Mouse (Mus musculus): ENCODE results near the gene Acox1. TPM values are rescaled to one million over a fixed set of nuclear protein-coding genes. Genes with fewer than 3 reads are reported as not detected.

Gene Acox1
- polyA plus RNA-seq (2016; fragmentation: Nextera tagmentation; extraction: Ambion mirVana), result 19.8 and 19.9 TPM in 2 replicates

- peak; percentile 98 for DNase-seq (ENCODE audit: extremely low spot score, low spot score)
- Histone ChIP-seq H3K9me3 (no peaks in the 10 kb centered on the region), H3K4me1 (peaks cover 15% of the 10 kb centered on the region), H3K27me3 (ENCODE audit: poor library complexity, severe bottlenecking) (no peaks in the 10 kb centered on the region), H3K36me3 (replicated peaks) (peaks cover 10% of the 10 kb centered on the region), H3K27ac (peak within 1 kb of the TSS; percentile 97), H3K4me3 (peak within 1 kb of the TSS; percentile 76)
- WGBS, result under 1% methylated on average over 62 of the region's 62 CpGs
Measured at GRCm38 (mm10) chr11:116198639-116199531, at the start of gene Acox1, which contains the start of gene Ten1. Gene Acox1, minus strand, starts transcription at chr11:116199045. Gene Ten1, plus strand, starts transcription at chr11:116198855.

GRCm38 (mm10) chr11:116247502-116248222, 48.8 kb upstream of the Acox1 start:
- 89% methylated on average over 14 of the region's 14 CpGs for WGBS
- H3K36me3 ChIP-seq (replicated peaks), result peaks cover 100% of the 10 kb centered on the region

GRCm38 (mm10) chr11:116245616-116246015, 46.8 kb upstream of the Acox1 start:
- Histone ChIP-seq H3K4me3 (no peak overlapping the region), H3K4me1 (peaks cover 27% of the 10 kb centered on the region), H3K9me3 (no peaks in the 10 kb centered on the region), H3K36me3 (replicated peaks) (peaks cover 86% of the 10 kb centered on the region), H3K27me3 (ENCODE audit: poor library complexity, severe bottlenecking) (no peaks in the 10 kb centered on the region), H3K27ac (no peak overlapping the region)
- 79% methylated on average over 6 of the region's 6 CpGs for WGBS
- no peak for DNase-seq (ENCODE audit: extremely low spot score, low spot score)

More at GRCm38 (mm10) chr11:116247502-116248222, 48.8 kb upstream of the Acox1 start:
- H3K4me1 ChIP-seq, result peaks cover 10% of the 10 kb centered on the region
- H3K4me3 ChIP-seq, result no peak overlapping the region
- DNase-seq (ENCODE audit: extremely low spot score, low spot score), result no peak
- no peak overlapping the region for H3K27ac ChIP-seq
- no peaks in the 10 kb centered on the region for H3K27me3 ChIP-seq (ENCODE audit: poor library complexity, severe bottlenecking)
- no peaks in the 10 kb centered on the region for H3K9me3 ChIP-seq

- H3K36me3 ChIP-seq (replicated peaks), result peaks cover 75% of the 10 kb centered on the region
- no peak for DNase-seq (ENCODE audit: extremely low spot score, low spot score)
- H3K9me3 ChIP-seq, result no peaks in the 10 kb centered on the region
- WGBS, result 91% methylated on average over 8 of the region's 8 CpGs
- peaks cover 32% of the 10 kb centered on the region for H3K4me1 ChIP-seq
- no peak overlapping the region for H3K27ac ChIP-seq
- H3K4me3 ChIP-seq, result no peak overlapping the region
- H3K27me3 ChIP-seq (ENCODE audit: poor library complexity, severe bottlenecking), result peaks cover 2% of the 10 kb centered on the region; the same call in 1 of the 2 replicates
Measured at GRCm38 (mm10) chr11:116244580-116244979, 45.7 kb upstream of the Acox1 start.

- DNase-seq (ENCODE audit: extremely low spot score, low spot score), result peak; percentile 38
- H3K27ac ChIP-seq, result peak overlapping the region; percentile 80
- peaks cover 47% of the 10 kb centered on the region for H3K36me3 ChIP-seq (replicated peaks)
- peaks cover 29% of the 10 kb centered on the region for H3K27me3 ChIP-seq (ENCODE audit: poor library complexity, severe bottlenecking)
- H3K9me3 ChIP-seq, result no peaks in the 10 kb centered on the region
- no peak overlapping the region for H3K4me3 ChIP-seq
- WGBS, result 58% methylated on average over 12 of the region's 12 CpGs
- peaks cover 40% of the 10 kb centered on the region for H3K4me1 ChIP-seq
Measured at GRCm38 (mm10) chr11:116241744-116242235, 42.9 kb upstream of the Acox1 start.

GRCm38 (mm10) chr11:116239797-116240196, 41.0 kb upstream of the Acox1 start:
- peaks cover 47% of the 10 kb centered on the region for H3K27me3 ChIP-seq (ENCODE audit: poor library complexity, severe bottlenecking)
- WGBS, result 12% methylated on average over 7 of the region's 7 CpGs
- no peak overlapping the region for H3K4me3 ChIP-seq
- H3K36me3 ChIP-seq (replicated peaks), result peaks cover 27% of the 10 kb centered on the region
- peak; percentile 41 for DNase-seq (ENCODE audit: extremely low spot score, low spot score)
- peak overlapping the region; percentile 54; the same call in 1 of the 2 replicates for H3K27ac ChIP-seq
- H3K4me1 ChIP-seq, result peaks cover 40% of the 10 kb centered on the region
- no peaks in the 10 kb centered on the region for H3K9me3 ChIP-seq

- Histone ChIP-seq H3K27ac (peak within 1 kb of the TSS; percentile 26; the same call in 1 of the 2 replicates), H3K4me3 (peak within 1 kb of the TSS; percentile 32), H3K9me3 (no peaks in the 10 kb centered on the region), H3K36me3 (replicated peaks) (peaks cover 8% of the 10 kb centered on the region), H3K4me1 (peaks cover 47% of the 10 kb centered on the region), H3K27me3 (ENCODE audit: poor library complexity, severe bottlenecking) (peaks cover 67% of the 10 kb centered on the region)
- no peak for DNase-seq (ENCODE audit: extremely low spot score, low spot score)
- 13% methylated on average over 31 of the region's 31 CpGs for WGBS
Measured at GRCm38 (mm10) chr11:116237742-116238395, 39.0 kb upstream of the Acox1 start, which contains the start of gene Evpl. Gene Evpl, minus strand, starts transcription at chr11:116238077.

GRCm38 (mm10) chr11:116234901-116235300, 36.1 kb upstream of the Acox1 start:
- WGBS, result 88% methylated on average over 8 of the region's 8 CpGs
- Histone ChIP-seq H3K9me3 (no peaks in the 10 kb centered on the region), H3K27me3 (ENCODE audit: poor library complexity, severe bottlenecking) (peaks cover 83% of the 10 kb centered on the region), H3K36me3 (replicated peaks) (no peaks in the 10 kb centered on the region), H3K4me3 (no peak overlapping the region), H3K27ac (no peak overlapping the region), H3K4me1 (peaks cover 37% of the 10 kb centered on the region)
- no peak for DNase-seq (ENCODE audit: extremely low spot score, low spot score)

- Histone ChIP-seq H3K27ac (peak overlapping the region; percentile 63; the same call in 1 of the 2 replicates), H3K9me3 (no peaks in the 10 kb centered on the region), H3K27me3 (ENCODE audit: poor library complexity, severe bottlenecking) (peaks cover 72% of the 10 kb centered on the region), H3K36me3 (replicated peaks) (no peaks in the 10 kb centered on the region), H3K4me1 (peaks cover 34% of the 10 kb centered on the region), H3K4me3 (peak overlapping the region; percentile 28)
- DNase-seq (ENCODE audit: extremely low spot score, low spot score), result no peak
- WGBS, result 22% methylated on average over 17 of the region's 17 CpGs
Measured at GRCm38 (mm10) chr11:116232427-116232826, 33.6 kb upstream of the Acox1 start.

- H3K4me1 ChIP-seq, result peaks cover 30% of the 10 kb centered on the region
- no peak overlapping the region for H3K4me3 ChIP-seq
- peaks cover 7% of the 10 kb centered on the region; the same call in 1 of the 2 replicates for H3K9me3 ChIP-seq
- no peak overlapping the region for H3K27ac ChIP-seq
- H3K36me3 ChIP-seq (replicated peaks), result no peaks in the 10 kb centered on the region; the same call in 1 of the 2 replicates
- no peak for DNase-seq (ENCODE audit: extremely low spot score, low spot score)
- H3K27me3 ChIP-seq (ENCODE audit: poor library complexity, severe bottlenecking), result peaks cover 62% of the 10 kb centered on the region
- WGBS, result 84% methylated on average over 4 of the region's 4 CpGs
Measured at GRCm38 (mm10) chr11:116228699-116229098, 29.9 kb upstream of the Acox1 start.

GRCm38 (mm10) chr11:116226414-116226813, 27.6 kb upstream of the Acox1 start:
- Histone ChIP-seq H3K36me3 (replicated peaks) (peaks cover 5% of the 10 kb centered on the region; the same call in 1 of the 2 replicates), H3K9me3 (peaks cover 13% of the 10 kb centered on the region), H3K27me3 (ENCODE audit: poor library complexity, severe bottlenecking) (peaks cover 66% of the 10 kb centered on the region), H3K27ac (no peak overlapping the region), H3K4me3 (no peak overlapping the region), H3K4me1 (peaks cover 32% of the 10 kb centered on the region)
- WGBS, result 6% methylated on average over 2 of the region's 2 CpGs
- DNase-seq (ENCODE audit: extremely low spot score, low spot score), result peak; percentile 83

- 17% methylated on average over 23 of the region's 23 CpGs for WGBS
- Histone ChIP-seq H3K4me3 (peak overlapping the region; percentile 52), H3K36me3 (replicated peaks) (peaks cover 8% of the 10 kb centered on the region), H3K27me3 (ENCODE audit: poor library complexity, severe bottlenecking) (peaks cover 65% of the 10 kb centered on the region), H3K27ac (peak overlapping the region; percentile 59), H3K4me1 (peaks cover 43% of the 10 kb centered on the region), H3K9me3 (peaks cover 18% of the 10 kb centered on the region)
- no peak for DNase-seq (ENCODE audit: extremely low spot score, low spot score)
Measured at GRCm38 (mm10) chr11:116222740-116223059, 23.9 kb upstream of the Acox1 start.

All from forebrain, embryonic 10.5 days (tissue).